Mouse (Mus musculus) lung, postnatal 0 days (tissue): ENCODE data around the gene Slc25a22. TPM values are rescaled to one million over a fixed set of nuclear protein-coding genes. Genes with fewer than 3 reads are reported as not detected.

Source experiments
- ATAC-seq: fragments of 200-750 bp; cut with Nextera tagmentation; 2 replicates; pipeline ENCODE4 v1.8.0; 2017; ENCODE audit warnings: moderate library complexity
- DNase-seq: peaks from one replicate; pipeline ENCODE4 v3.0.0-alpha.2; 2016; ENCODE audit warnings: low spot score
- H3K27ac ChIP-seq: fragments of 300-500 bp; sonication (generic); 2 replicates; pipeline ENCODE4 v1.5.1; 2014; ENCODE audit warnings: antibody characterized with exemption, mild to moderate bottlenecking, low read length, mixed read lengths
- H3K27me3 ChIP-seq: fragments of 300-500 bp; sonication (generic); replicated peaks from 2 replicates; pipeline ENCODE4 v1.6.1; 2014; ENCODE audit warnings: low read length, mixed read lengths; ENCODE audit not compliant: insufficient read depth
- H3K36me3 ChIP-seq: fragments of 300-500 bp; sonication (generic); 2 replicates; pipeline ENCODE4 v1.6.1; 2014; ENCODE audit warnings: low read length, mixed read lengths; ENCODE audit not compliant: insufficient read depth
- H3K4me1 ChIP-seq: fragments of 300-500 bp; sonication (generic); 2 replicates; pipeline ENCODE4 v1.6.1; 2014; ENCODE audit warnings: antibody characterized with exemption, low read depth, low read length, mixed read lengths; ENCODE audit not compliant: insufficient read depth
- H3K4me2 ChIP-seq: fragments of 300-500 bp; sonication (generic); replicated peaks from 2 replicates; pipeline ENCODE4 v1.6.1; 2014; ENCODE audit warnings: low read depth, mild to moderate bottlenecking, low read length, moderate library complexity, mixed read lengths
- H3K4me3 ChIP-seq: fragments of 300-500 bp; sonication (generic); 2 replicates; pipeline ENCODE4 v1.5.1; 2014; ENCODE audit warnings: low read depth, low read length
- H3K9ac ChIP-seq: fragments of 300-500 bp; sonication (generic); replicated peaks from 2 replicates; pipeline ENCODE4 v1.6.1; 2014; ENCODE audit warnings: low read depth, mild to moderate bottlenecking
- H3K9me3 ChIP-seq: fragments of 300-500 bp; sonication (generic); 2 replicates; pipeline ENCODE4 v1.6.1; 2016; ENCODE audit warnings: low read length, mixed read lengths
- CTCF ChIP-seq: IDR thresholded peaks from 2 replicates; pipeline ENCODE4 v1.5.1; 2016; ENCODE audit warnings: antibody characterized with exemption, mild to moderate bottlenecking
- EP300 ChIP-seq: IDR thresholded peaks from 2 replicates; pipeline ENCODE4 v1.6.1; 2016; ENCODE audit warnings: antibody characterized with exemption, mild to moderate bottlenecking, control low read depth
- WGBS: fragments of 180-500 bp; shearing (Covaris S2); extraction: QIAGEN DNeasy Blood & Tissue Kit; methylation state at CpG from one replicate; pipeline ENCODE4 v1.1.7; 2014; 5-methylcytosine and 5-hydroxymethylcytosine counted together
- polyA plus RNA-seq: library from polyadenylated mRNA; unstranded; fragments of >200 nt; fragmentation: Nextera tagmentation; extraction: Ambion mirVana; gene quantifications from 2 replicates; pipeline ENCODE4 v1.2.1, GENCODE M21; 2015

Gene Slc25a22
- polyA plus RNA-seq, 1 experiment from 2014 or later = 12.3 TPM

DNA sequence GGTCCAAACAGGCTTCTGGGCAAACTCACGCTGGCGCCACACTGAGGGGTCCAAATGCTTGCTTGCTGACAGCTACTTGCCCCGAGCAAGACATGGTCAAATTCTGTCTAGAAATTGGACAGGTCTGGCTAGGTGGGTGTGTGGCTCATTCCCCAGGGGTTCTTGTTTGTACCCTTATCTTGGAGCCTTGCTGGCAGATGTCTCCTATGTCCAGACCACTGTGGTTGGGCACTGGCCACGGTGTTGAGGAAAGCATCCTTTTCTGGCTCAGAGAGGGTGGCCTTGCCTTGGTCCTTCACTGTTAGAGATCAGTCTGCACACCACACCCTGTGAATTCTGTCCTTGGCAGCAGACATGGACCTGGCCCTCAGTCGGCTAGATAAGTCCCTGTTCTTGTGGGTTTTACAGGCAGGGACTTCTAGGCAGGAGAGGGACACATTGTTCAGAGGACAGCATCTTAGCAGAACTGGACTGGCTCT is 40.6 kb upstream of the Slc25a22 start:
- H3K36me3 ChIP-seq = no peaks in the 10 kb centered on the region
- H3K4me3 ChIP-seq = no peak overlapping the region
- no peak for DNase-seq
- peaks cover 45% of the 10 kb centered on the region for H3K4me1 ChIP-seq
- H3K9me3 ChIP-seq = no peaks in the 10 kb centered on the region
- no peak for TF ChIP-seq CTCF
- TF ChIP-seq EP300 = no peak
- ATAC-seq = no peak
- H3K4me2 ChIP-seq = no peak overlapping the region; the same call in 1 of the 2 replicates
- H3K9ac ChIP-seq = no peak overlapping the region; the same call in 1 of the 2 replicates
- H3K27ac ChIP-seq = peak overlapping the region; percentile 98
- 42% methylated on average over 5 of the region's 5 CpGs for WGBS
- H3K27me3 ChIP-seq = 0 out of 2 replicates have a peak, but pooled peaks cover 3% of the 10 kb centered on the region

DNA sequence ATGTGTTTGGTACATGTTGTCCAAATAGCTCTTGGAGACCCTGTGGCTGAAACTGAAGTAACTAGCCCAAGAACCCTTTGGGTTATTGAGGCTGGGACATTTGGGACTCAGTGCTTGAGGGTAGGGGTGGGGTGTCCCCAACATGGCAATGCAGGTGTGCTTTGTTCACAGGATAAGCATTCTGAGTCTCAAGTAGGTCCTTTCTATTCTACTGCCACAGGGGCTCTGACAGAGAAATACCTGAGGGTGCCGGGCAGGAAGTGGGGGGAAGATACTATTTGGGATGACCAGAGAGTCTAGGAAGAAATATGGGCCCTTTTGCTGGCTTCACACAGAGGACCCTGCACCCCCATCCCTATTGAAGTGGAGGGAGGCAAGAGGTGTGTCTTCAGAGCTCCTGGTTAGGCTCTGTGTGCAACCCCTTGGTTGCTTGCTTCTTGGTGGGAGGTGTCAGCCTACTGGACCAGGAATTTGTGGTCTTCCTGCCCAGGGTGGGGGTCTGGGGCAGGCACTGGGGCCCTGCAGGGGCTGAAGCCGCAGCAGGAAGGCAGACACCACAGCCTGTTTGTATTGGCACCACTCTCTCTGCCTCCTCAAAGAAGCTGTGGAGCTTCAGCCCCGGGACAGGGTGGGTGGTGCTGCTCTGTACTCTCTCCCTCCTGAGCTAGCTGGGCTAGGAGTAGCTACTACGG is 40.0 kb upstream of the Slc25a22 start:
- ATAC-seq (no peak), DNase-seq (no peak)
- Histone ChIP-seq H3K9me3 (no peaks in the 10 kb centered on the region), H3K27ac (peak overlapping the region; percentile 98), H3K4me1 (peaks cover 44% of the 10 kb centered on the region), H3K4me2 (peak overlapping the region; percentile 94), H3K4me3 (no peak overlapping the region), H3K27me3 (0 out of 2 replicates have a peak, but pooled peaks cover 3% of the 10 kb centered on the region), H3K9ac (no peak overlapping the region; the same call in 1 of the 2 replicates), H3K36me3 (no peaks in the 10 kb centered on the region)
- no peak for TF ChIP-seq EP300
- no peak for TF ChIP-seq CTCF
- 8% methylated on average over 4 of the region's 4 CpGs for WGBS

DNA sequence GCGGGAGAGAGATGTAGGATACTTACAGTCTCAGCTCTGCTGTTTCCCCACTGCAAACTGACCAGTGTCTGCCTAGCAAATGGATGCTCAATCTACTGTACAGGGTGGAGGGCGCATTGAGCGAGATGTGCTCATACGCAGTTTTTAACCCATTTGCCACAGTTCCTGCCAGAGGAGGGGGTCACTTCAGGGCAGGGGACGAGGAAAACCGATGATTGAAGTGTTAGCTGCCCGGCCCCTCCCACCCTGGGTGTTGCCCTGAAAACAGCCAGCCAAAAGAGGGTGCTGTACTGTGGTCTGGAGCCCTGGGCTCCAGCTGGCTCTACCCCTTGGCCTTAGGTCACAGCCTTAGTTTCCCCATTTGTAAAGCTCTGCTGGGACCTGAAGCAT is 39.3 kb upstream of the Slc25a22 start:
- DNase-seq = no peak
- no peaks in the 10 kb centered on the region for H3K9me3 ChIP-seq
- TF ChIP-seq CTCF (peak; percentile 48), EP300 (no peak)
- 0 out of 2 replicates have a peak, but pooled peaks cover 3% of the 10 kb centered on the region for H3K27me3 ChIP-seq
- 1% methylated on average over 7 of the region's 7 CpGs for WGBS
- peaks cover 3% of the 10 kb centered on the region; the same call in 1 of the 2 replicates for H3K36me3 ChIP-seq
- peak overlapping the region; percentile 94 for H3K4me2 ChIP-seq
- peak overlapping the region; percentile 36 for H3K9ac ChIP-seq
- peak overlapping the region; percentile 98 for H3K27ac ChIP-seq
- H3K4me3 ChIP-seq = peak overlapping the region; percentile 68
- H3K4me1 ChIP-seq = peaks cover 36% of the 10 kb centered on the region
- peak; percentile 16; the same call in 1 of the 2 replicates for ATAC-seq

DNA sequence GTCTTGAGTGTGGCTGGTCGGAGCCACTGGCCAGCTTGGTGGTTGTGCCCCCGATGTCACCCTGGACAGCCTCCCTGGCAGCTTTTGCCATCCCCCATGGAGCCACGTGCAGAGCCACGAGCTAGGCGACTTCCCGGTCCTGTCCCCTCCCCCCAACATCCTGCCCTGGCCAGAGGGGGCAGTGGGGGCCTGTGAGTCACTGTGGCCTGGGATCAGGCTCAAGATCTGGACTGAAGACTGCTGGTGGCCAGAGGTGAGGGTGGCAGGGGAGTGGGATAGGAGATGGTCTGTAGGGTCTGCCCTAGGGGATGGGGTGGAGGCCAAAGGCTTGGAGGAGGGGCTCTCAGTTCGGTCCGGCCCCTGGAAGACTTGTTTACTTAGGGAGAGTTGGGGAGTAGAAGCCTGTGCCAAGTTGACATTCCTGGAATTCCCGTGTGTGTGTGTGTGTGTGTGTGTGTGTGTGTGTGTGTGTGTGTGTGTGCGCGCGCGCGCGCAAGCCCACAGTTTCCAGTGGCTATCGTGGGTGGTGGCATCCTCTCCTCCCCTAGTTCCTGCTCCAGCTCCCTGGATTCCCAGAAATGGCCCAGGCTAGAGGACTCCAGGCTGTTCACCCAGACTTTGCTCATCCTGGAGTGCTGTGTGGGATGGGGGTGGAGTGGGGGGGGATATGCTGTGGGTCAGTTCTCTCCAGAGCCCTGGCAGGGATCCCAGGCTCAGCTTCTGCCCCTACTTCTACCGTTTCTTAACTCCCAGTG is 38.7 kb upstream of the Slc25a22 start:
- H3K4me3 ChIP-seq = peak overlapping the region; percentile 68
- ATAC-seq (peak; percentile 86), DNase-seq (peak; percentile 96)
- TF ChIP-seq EP300 = peak; percentile 91
- TF ChIP-seq CTCF = peak; percentile 75
- H3K27me3 ChIP-seq = no peaks in the 10 kb centered on the region
- peaks cover 31% of the 10 kb centered on the region for H3K4me1 ChIP-seq
- peak overlapping the region; percentile 98 for H3K27ac ChIP-seq
- 3% methylated on average over 8 of the region's 17 CpGs for WGBS
- H3K9me3 ChIP-seq = no peaks in the 10 kb centered on the region
- H3K4me2 ChIP-seq = peak overlapping the region; percentile 94
- H3K9ac ChIP-seq = peak overlapping the region; percentile 77
- peaks cover 5% of the 10 kb centered on the region for H3K36me3 ChIP-seq

DNA sequence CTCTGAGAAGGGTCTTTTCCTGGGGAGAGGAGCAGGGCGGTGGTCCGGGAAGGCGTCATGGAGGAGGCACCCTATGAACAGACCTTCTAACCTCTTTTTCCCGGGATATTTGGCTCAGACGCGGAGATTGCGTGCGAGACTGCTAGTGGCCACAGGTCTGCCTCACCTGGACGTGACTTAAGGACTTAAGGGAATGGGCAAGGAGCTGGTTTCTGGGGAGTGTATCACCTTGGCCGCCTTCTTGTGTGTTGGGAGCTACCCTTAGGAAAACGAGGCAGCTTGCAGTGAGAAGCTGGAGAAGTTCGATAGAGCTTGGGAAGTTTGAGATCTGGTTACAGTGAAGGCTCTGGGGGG is 38.1 kb upstream of the Slc25a22 start:
- Histone ChIP-seq H3K27me3 (no peaks in the 10 kb centered on the region), H3K9ac (peak overlapping the region; percentile 77), H3K9me3 (no peaks in the 10 kb centered on the region), H3K4me2 (peak overlapping the region; percentile 94), H3K27ac (peak overlapping the region; percentile 98), H3K4me3 (peak overlapping the region; percentile 68), H3K36me3 (peaks cover 11% of the 10 kb centered on the region), H3K4me1 (peaks cover 26% of the 10 kb centered on the region)
- DNase-seq (peak; percentile 58), ATAC-seq (no peak)
- no peak for TF ChIP-seq EP300
- TF ChIP-seq CTCF = no peak
- WGBS = under 1% methylated on average over 12 of the region's 12 CpGs
